Comparison of ENCODE assay signal across 8 mouse cellular contexts in genomic region chr2:170185137-170185837, GRCm38 (mm10). TPM values are rescaled to one million over a fixed set of nuclear protein-coding genes. Genes with fewer than 3 reads are reported as not detected.
DNase-seq lines count a peak whose midpoint lies in the region; ATAC-seq and TF ChIP-seq lines count a peak whose summit lies in the region.

No protein-coding gene starts in this region.

- H3K4me1 ChIP-seq in erythroblast, embryonic 14.5 days (ENCODE audit: control insufficient read depth), result peaks cover 21% of the 10 kb centered on the region
- peaks cover 5% of the 10 kb centered on the region; the same call in 1 of the 2 replicates for H3K4me1 ChIP-seq in forebrain, embryonic 15.5 days
- H3K4me1 ChIP-seq in liver, postnatal 0 days (ENCODE audit: insufficient read depth), result peaks cover 11% of the 10 kb centered on the region; the same call in 1 of the 2 replicates

- WGBS in forebrain, embryonic 15.5 days, result 76% methylated on average over 4 of the region's 4 CpGs
- 43% methylated on average over 4 of the region's 4 CpGs for WGBS in liver, postnatal 0 days (ENCODE audit: insufficient replicate concordance)

- intact Hi-C loops in left cerebral cortex, postnatal 4 days (cut with DNase I), result no loop called here

- peak overlapping the region; percentile 65 for H3K4me3 ChIP-seq in erythroblast, embryonic 14.5 days (replicated peaks)
- H3K4me3 ChIP-seq in forebrain, embryonic 15.5 days, result peak overlapping the region; percentile 46
- H3K4me3 ChIP-seq in liver, postnatal 0 days (ENCODE audit: low read depth, low read length), result peak overlapping the region; percentile 44

- H3K36me3 ChIP-seq in erythroblast, embryonic 14.5 days (ENCODE audit: control insufficient read depth), result no peaks in the 10 kb centered on the region
- H3K36me3 ChIP-seq in forebrain, embryonic 15.5 days, result no peaks in the 10 kb centered on the region
- no peaks in the 10 kb centered on the region for H3K36me3 ChIP-seq in liver, postnatal 0 days (replicated peaks; ENCODE audit: insufficient read depth, low read length)

- TF ChIP-seq CTCF in liver, postnatal 0 days (IDR thresholded peaks at IDR 0.05; ENCODE audit: low read depth), result no peak

- H3K27ac ChIP-seq in forebrain, embryonic 15.5 days (replicated peaks), result 0 out of 2 replicates have a peak overlapping the region, but pooled peaks have one; percentile 51
- H3K27ac ChIP-seq in liver, postnatal 0 days (ENCODE audit: low read depth), result peak overlapping the region; percentile 78

- H3K27me3 ChIP-seq in erythroblast, embryonic 14.5 days (ENCODE audit: control insufficient read depth), result no peaks in the 10 kb centered on the region
- H3K27me3 ChIP-seq in forebrain, embryonic 15.5 days, result no peaks in the 10 kb centered on the region
- no peaks in the 10 kb centered on the region for H3K27me3 ChIP-seq in liver, postnatal 0 days (ENCODE audit: insufficient read depth, low read length)

- peak overlapping the region; percentile 55 for H3K4me2 ChIP-seq in forebrain, embryonic 15.5 days (replicated peaks)
- H3K4me2 ChIP-seq in liver, postnatal 0 days (ENCODE audit: low read depth, low read length), result peak overlapping the region; percentile 79

- peak overlapping the region; percentile 48 for H3K9ac ChIP-seq in forebrain, embryonic 15.5 days (replicated peaks)
- 0 out of 2 replicates have a peak overlapping the region, but pooled peaks have one; percentile 37 for H3K9ac ChIP-seq in liver, postnatal 0 days (replicated peaks)

- TF ChIP-seq EP300 in liver, postnatal 0 days (IDR thresholded peaks at IDR 0.05; ENCODE audit: low read depth), result no peak

- no peaks in the 10 kb centered on the region for H3K9me3 ChIP-seq in erythroblast, embryonic 14.5 days (ENCODE audit: control insufficient read depth, low read length)
- no peaks in the 10 kb centered on the region for H3K9me3 ChIP-seq in forebrain, embryonic 15.5 days
- no peaks in the 10 kb centered on the region for H3K9me3 ChIP-seq in liver, postnatal 0 days (ENCODE audit: low read length)

- no peak for ATAC-seq in erythroblast, adult 5-6 weeks (replicated peaks; ENCODE audit: low FRiP score, poor library complexity, severe bottlenecking)
- no peak for ATAC-seq in forebrain, embryonic 15.5 days (replicated peaks)
- peak; percentile 33; the same call in 1 of the 2 replicates for ATAC-seq in liver, postnatal 0 days

- DNase-seq in CD4-positive helper T cell, adult 2 months (ENCODE audit: low read depth, low spot score), result peak; percentile 23
- no peak for DNase-seq in liver, postnatal 0 days
- DNase-seq in Muller cell, postnatal 12 days (ENCODE audit: inconsistent ontology term), result no peak
- no peak for DNase-seq in left cerebral cortex, postnatal 4 days
- no peak for DNase-seq in testis, postnatal 10 days (ENCODE audit: low spot score)

RNA-seq across cellular contexts. Expression of gene Zfp217, which starts 37.4 kb away (rescaled TPM):
- polyA plus RNA-seq in erythroblast, embryonic 14.5 days (2012), result 1.2 and 1.5 TPM in 2 replicates
- total RNA-seq in erythroblast, adult 5-6 weeks (2015; ENCODE audit: low replicate concordance), result 75.7 and 92.6 TPM in 2 replicates
- total RNA-seq in erythroblast, adult 5-6 weeks (2017; ENCODE audit: low replicate concordance), result 169 and 180 TPM in 2 replicates
- polyA plus RNA-seq in forebrain, embryonic 15.5 days (2015; fragmentation: Nextera tagmentation; extraction: Ambion mirVana), result 1.4 and 1.9 TPM in 2 replicates
- polyA plus RNA-seq in liver, postnatal 0 days (2015; fragmentation: Nextera tagmentation; extraction: Ambion mirVana), result 2.1 and 2.4 TPM in 2 replicates
- total RNA-seq in left cerebral cortex, postnatal 4 days (2021), result 1 to 10 TPM; 3.8 to 4.0 TPM
